Mouse (Mus musculus) cerebellum, postnatal 36 days (tissue): ENCODE measurements around the gene Fam219a.

Experiments
- DNase-seq, 2 experiments: peaks; one replicate each; pipeline ENCODE4 v3.0.0; 2021 to 2022; ENCODE audit warnings: mixed read lengths in 2 of 2

The Fam219a gene

GRCm38 (mm10) chr4:41553116-41553515 is 16.2 kb downstream of the Fam219a start:
- DNase-seq, result no peak

- peak; percentile 61 to 65 for DNase-seq
These were observed 16.8 kb downstream of the Fam219a start for GRCm38 (mm10) chr4:41552529-41552928.

- peak; percentile 33 to 38 for DNase-seq
These were observed 22.3 kb downstream of the Fam219a start for GRCm38 (mm10) chr4:41547086-41547485.

GRCm38 (mm10) chr4:41545985-41546384 is 23.4 kb downstream of the Fam219a start:
- peak; percentile 62 to 65 for DNase-seq

GRCm38 (mm10) chr4:41542136-41542535 is 27.2 kb downstream of the Fam219a start:
- DNase-seq, result no peak

GRCm38 (mm10) chr4:41534866-41535265 is 34.5 kb downstream of the Fam219a start:
- no peak for DNase-seq

- no peak for DNase-seq
These were observed 36.9 kb downstream of the Fam219a start for GRCm38 (mm10) chr4:41532420-41532819.

- peak; percentile 68 to 69 for DNase-seq
These were observed 41.3 kb downstream of the Fam219a start for GRCm38 (mm10) chr4:41527996-41528395.

GRCm38 (mm10) chr4:41527076-41527475 is 42.3 kb downstream of the Fam219a start:
- no peak for DNase-seq

- no peak for DNase-seq
These were observed 42.8 kb downstream of the Fam219a start for GRCm38 (mm10) chr4:41526553-41526952.

- no peak for DNase-seq
These were observed 44.5 kb downstream of the Fam219a start for GRCm38 (mm10) chr4:41524829-41525228.

- no peak for DNase-seq
These were observed 45.5 kb downstream of the Fam219a start for GRCm38 (mm10) chr4:41523839-41524238.

- peak; percentile 50 to 68 for DNase-seq
These were observed 46.5 kb downstream of the Fam219a start for GRCm38 (mm10) chr4:41522788-41523187.

GRCm38 (mm10) chr4:41522136-41522535 is 47.2 kb downstream of the Fam219a start:
- no peak for DNase-seq

GRCm38 (mm10) chr4:41520641-41521040 is 48.7 kb downstream of the Fam219a start:
- DNase-seq, result no peak

GRCm38 (mm10) chr4:41519195-41519594 is 50.1 kb downstream of the Fam219a start:
- DNase-seq, result no peak

GRCm38 (mm10) chr4:41518349-41518748 is 51.0 kb downstream of the Fam219a start:
- no peak for DNase-seq

GRCm38 (mm10) chr4:41517233-41517632 is 52.1 kb downstream of the Fam219a start, which contains the start of gene 1110017D15Rik:
Gene 1110017D15Rik (minus strand): TSS chr4:41517333.
- DNase-seq, result no peak

GRCm38 (mm10) chr4:41513714-41514113 is 55.6 kb downstream of the Fam219a start:
- DNase-seq, result no peak

- no peak for DNase-seq
These were observed 56.0 kb downstream of the Fam219a start for GRCm38 (mm10) chr4:41513309-41513708.

- no peak for DNase-seq
These were observed 61.3 kb downstream of the Fam219a start for GRCm38 (mm10) chr4:41507998-41508397.

GRCm38 (mm10) chr4:41507326-41507924 is 61.9 kb downstream of the Fam219a start:
- DNase-seq, result no peak

- DNase-seq, result peak; percentile 76 to 82
These were observed 62.4 kb downstream of the Fam219a start for GRCm38 (mm10) chr4:41506906-41507305.

- DNase-seq, result peak; percentile 59 to 64
These were observed 63.2 kb downstream of the Fam219a start for GRCm38 (mm10) chr4:41506156-41506555.

GRCm38 (mm10) chr4:41505131-41505551 is 64.2 kb downstream of the Fam219a start:
- DNase-seq, result no peak
